Mouse (Mus musculus): ENCODE measurements around the gene Mdga1. TPM values are rescaled to one million over a fixed set of nuclear protein-coding genes. Genes with fewer than 3 reads are reported as not detected.
A peak's percentile ranks its signal among the peaks of the same experiment; 100 is the strongest.

The Mdga1 gene
- polyA plus RNA-seq, 1 experiment from 2014 or later: 1.9 TPM

DNA sequence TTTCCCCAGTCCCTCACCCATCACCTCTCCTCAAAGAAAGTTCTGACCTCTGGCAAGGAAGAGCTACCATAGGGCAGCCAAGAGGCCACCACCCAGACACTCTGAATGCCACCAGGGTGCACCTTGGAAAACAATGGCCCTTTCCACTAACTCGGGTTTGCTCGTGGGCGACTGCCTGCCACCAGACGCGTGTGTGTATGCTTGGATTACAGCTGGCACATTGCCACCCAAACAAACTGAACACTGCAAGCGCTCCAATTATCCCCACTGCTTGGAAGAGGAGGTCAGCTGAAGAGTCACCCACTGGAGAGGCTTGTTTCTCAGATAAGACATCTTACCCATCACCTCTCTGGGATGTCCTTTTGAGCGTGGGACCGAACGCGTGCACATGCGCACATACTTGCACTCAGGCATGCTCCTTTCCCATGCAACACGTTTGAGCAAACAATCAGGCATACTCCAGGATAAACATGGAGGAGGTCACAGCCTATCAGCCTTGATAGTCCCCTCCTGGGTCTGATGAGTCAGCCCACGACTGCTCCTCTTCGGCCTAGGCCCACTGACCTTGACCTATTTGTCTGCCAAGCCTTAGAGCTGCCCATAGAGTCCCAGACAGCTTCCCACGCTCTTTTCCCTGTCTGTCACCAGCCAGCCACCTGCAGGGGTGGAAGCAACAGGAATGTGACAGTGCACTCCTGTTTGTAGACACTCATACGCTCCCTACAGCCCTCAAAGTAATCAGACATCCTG, 67.3 kb downstream of the Mdga1 start:
- no peak overlapping the region for H3K27ac ChIP-seq (ENCODE audit: low read length)
- no peak overlapping the region for H3K4me3 ChIP-seq (ENCODE audit: low read depth, low read length)
- 63% methylated on average over 16 of the region's 16 CpGs for WGBS (ENCODE audit: insufficient replicate concordance)
- no peaks in the 10 kb centered on the region for H3K9me3 ChIP-seq (replicated peaks; ENCODE audit: control insufficient read depth, low read length)
- H3K4me1 ChIP-seq (ENCODE audit: control insufficient read depth, low read depth, low read length): no peaks in the 10 kb centered on the region
- H3K36me3 ChIP-seq (ENCODE audit: control insufficient read depth, insufficient read depth): no peaks in the 10 kb centered on the region
- no peaks in the 10 kb centered on the region for H3K27me3 ChIP-seq (ENCODE audit: control insufficient read depth, insufficient read depth, low read depth, low read length)
- H3K4me2 ChIP-seq (ENCODE audit: low read depth, low read length): no peak overlapping the region
- no peak for ATAC-seq (ENCODE audit: low read depth)
- no peak overlapping the region for H3K9ac ChIP-seq (ENCODE audit: low read depth, low read length)

DNA sequence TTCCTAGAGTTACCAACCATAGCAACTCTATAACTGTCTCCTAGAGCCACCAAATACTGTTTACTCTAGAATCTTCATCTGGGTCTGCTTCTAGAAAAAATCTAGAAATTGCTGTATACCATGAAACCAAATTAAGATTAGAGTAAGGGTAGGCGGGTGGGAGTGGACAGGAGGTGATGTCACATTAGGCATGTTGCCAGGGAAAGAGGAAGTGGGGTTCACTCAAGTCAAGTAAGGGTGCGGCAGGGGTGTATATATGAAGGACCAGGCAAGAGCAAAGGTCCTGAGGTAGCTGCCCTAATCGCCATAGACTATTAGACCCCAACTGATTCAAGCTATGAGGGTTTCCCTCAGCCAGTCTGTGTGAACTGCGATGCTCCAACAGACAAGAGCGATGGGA, 69.6 kb downstream of the Mdga1 start:
- Histone ChIP-seq H3K4me1 (ENCODE audit: control insufficient read depth, low read depth, low read length) (no peaks in the 10 kb centered on the region), H3K27me3 (ENCODE audit: control insufficient read depth, insufficient read depth, low read depth, low read length) (no peaks in the 10 kb centered on the region), H3K9ac (ENCODE audit: low read depth, low read length) (no peak overlapping the region), H3K9me3 (replicated peaks; ENCODE audit: control insufficient read depth, low read length) (no peaks in the 10 kb centered on the region), H3K4me2 (ENCODE audit: low read depth, low read length) (no peak overlapping the region), H3K27ac (ENCODE audit: low read length) (no peak overlapping the region), H3K36me3 (ENCODE audit: control insufficient read depth, insufficient read depth) (no peaks in the 10 kb centered on the region), H3K4me3 (ENCODE audit: low read depth, low read length) (no peak overlapping the region)
- 60% methylated on average over 5 of the region's 5 CpGs for WGBS (ENCODE audit: insufficient replicate concordance)
- no peak for ATAC-seq (ENCODE audit: low read depth)

DNA sequence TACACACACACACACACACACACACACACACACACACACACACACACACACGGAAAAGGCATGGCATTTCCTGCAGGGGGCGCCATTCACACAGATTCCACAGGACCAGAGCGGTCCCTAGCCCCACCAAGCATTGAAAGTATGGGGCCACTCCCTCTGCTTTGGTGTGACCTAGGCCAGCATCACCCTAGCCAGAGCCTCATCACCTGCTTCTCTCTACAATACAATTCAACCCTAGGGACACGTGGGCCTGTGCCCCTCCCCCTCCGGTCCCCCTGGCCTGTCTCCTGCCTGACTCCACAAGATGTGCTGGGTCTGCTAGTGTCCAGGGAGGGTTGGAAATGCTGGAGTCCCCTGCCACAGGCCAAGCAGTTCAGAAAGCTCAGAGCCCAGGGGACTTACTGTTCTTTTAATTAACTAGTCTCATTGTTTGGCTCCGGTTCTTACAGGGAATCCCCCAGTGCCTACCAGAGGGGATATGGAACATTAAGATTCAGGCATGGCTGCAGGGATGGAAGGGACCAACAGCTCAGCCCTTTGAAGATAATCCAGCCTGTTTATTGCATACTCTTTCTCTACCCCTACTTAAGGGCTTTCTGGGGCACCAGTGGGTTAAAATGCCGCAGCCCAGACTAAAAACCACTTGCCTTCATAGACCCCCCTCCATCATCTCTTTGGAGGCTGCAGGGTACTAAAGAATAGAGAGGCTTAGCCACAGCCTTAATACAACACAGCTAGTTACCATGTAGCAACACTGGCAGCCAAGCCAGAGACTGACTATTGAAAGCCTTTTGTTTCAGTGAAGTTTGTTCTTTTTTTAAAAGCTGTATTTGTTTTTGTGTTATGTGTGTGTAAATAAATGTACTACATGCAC, 73.5 kb downstream of the Mdga1 start:
- H3K4me3 ChIP-seq (ENCODE audit: low read depth, low read length): no peak overlapping the region
- 25% methylated on average over 7 of the region's 7 CpGs for WGBS (ENCODE audit: insufficient replicate concordance)
- no peaks in the 10 kb centered on the region for H3K4me1 ChIP-seq (ENCODE audit: control insufficient read depth, low read depth, low read length)
- peaks cover 2% of the 10 kb centered on the region for H3K27me3 ChIP-seq (ENCODE audit: control insufficient read depth, insufficient read depth, low read depth, low read length)
- H3K9ac ChIP-seq (ENCODE audit: low read depth, low read length): no peak overlapping the region
- no peaks in the 10 kb centered on the region for H3K9me3 ChIP-seq (replicated peaks; ENCODE audit: control insufficient read depth, low read length)
- ATAC-seq (ENCODE audit: low read depth): no peak
- H3K27ac ChIP-seq (ENCODE audit: low read length): no peak overlapping the region
- no peak overlapping the region for H3K4me2 ChIP-seq (ENCODE audit: low read depth, low read length)
- no peaks in the 10 kb centered on the region for H3K36me3 ChIP-seq (ENCODE audit: control insufficient read depth, insufficient read depth)

DNA sequence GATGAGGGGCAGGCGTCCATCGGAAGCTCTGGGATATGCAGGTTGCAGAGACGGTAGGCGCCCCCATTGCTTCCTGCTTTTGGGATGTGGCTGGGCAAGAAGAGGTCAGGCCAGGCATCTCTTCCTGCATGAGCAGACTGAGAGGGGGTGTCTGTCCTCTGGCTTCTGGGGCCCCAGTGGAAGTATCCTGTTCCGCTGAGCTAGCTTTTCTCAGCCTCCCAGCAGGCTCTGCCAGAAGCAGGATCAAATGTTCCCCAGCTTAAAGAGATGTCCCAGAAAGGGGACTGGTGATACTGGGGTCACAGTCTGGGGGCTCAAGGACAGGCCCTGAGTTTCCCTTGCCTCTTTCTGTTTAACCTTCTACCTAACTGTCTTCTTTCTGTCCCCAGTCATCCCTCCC, 74.3 kb downstream of the Mdga1 start:
- Histone ChIP-seq H3K27ac (ENCODE audit: low read length) (no peak overlapping the region), H3K4me1 (ENCODE audit: control insufficient read depth, low read depth, low read length) (no peaks in the 10 kb centered on the region), H3K27me3 (ENCODE audit: control insufficient read depth, insufficient read depth, low read depth, low read length) (peaks cover 10% of the 10 kb centered on the region), H3K4me2 (ENCODE audit: low read depth, low read length) (no peak overlapping the region), H3K36me3 (ENCODE audit: control insufficient read depth, insufficient read depth) (no peaks in the 10 kb centered on the region), H3K9ac (ENCODE audit: low read depth, low read length) (no peak overlapping the region), H3K4me3 (ENCODE audit: low read depth, low read length) (no peak overlapping the region), H3K9me3 (replicated peaks; ENCODE audit: control insufficient read depth, low read length) (no peaks in the 10 kb centered on the region)
- ATAC-seq (ENCODE audit: low read depth): no peak
- WGBS (ENCODE audit: insufficient replicate concordance): 66% methylated on average over 5 of the region's 5 CpGs

DNA sequence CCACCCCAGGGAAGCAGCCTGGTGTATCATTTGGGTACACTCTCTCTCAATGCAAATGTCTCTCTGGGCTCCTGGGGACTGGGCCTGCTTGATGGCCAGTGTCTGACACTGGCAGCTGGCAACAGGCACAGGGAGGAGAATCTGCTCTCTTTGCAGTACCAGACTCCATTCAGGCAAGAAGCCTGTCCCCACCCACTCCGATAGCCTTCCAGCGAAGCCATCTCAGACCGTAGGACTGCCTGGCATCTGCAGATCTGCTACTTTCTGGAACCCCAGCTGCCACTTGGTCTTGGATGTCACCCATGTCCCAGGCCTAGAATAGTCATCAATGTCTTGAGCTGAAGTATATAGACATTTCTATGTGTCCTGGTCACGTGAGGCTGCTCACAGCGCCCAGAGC, 74.9 kb downstream of the Mdga1 start:
- Histone ChIP-seq H3K27ac (ENCODE audit: low read length) (no peak overlapping the region), H3K4me3 (ENCODE audit: low read depth, low read length) (no peak overlapping the region), H3K4me1 (ENCODE audit: control insufficient read depth, low read depth, low read length) (no peaks in the 10 kb centered on the region), H3K27me3 (ENCODE audit: control insufficient read depth, insufficient read depth, low read depth, low read length) (peaks cover 16% of the 10 kb centered on the region), H3K9ac (ENCODE audit: low read depth, low read length) (no peak overlapping the region), H3K4me2 (ENCODE audit: low read depth, low read length) (no peak overlapping the region), H3K9me3 (replicated peaks; ENCODE audit: control insufficient read depth, low read length) (no peaks in the 10 kb centered on the region), H3K36me3 (ENCODE audit: control insufficient read depth, insufficient read depth) (no peaks in the 10 kb centered on the region)
- no peak for ATAC-seq (ENCODE audit: low read depth)
- 83% methylated on average over 5 of the region's 5 CpGs for WGBS (ENCODE audit: insufficient replicate concordance)

DNA sequence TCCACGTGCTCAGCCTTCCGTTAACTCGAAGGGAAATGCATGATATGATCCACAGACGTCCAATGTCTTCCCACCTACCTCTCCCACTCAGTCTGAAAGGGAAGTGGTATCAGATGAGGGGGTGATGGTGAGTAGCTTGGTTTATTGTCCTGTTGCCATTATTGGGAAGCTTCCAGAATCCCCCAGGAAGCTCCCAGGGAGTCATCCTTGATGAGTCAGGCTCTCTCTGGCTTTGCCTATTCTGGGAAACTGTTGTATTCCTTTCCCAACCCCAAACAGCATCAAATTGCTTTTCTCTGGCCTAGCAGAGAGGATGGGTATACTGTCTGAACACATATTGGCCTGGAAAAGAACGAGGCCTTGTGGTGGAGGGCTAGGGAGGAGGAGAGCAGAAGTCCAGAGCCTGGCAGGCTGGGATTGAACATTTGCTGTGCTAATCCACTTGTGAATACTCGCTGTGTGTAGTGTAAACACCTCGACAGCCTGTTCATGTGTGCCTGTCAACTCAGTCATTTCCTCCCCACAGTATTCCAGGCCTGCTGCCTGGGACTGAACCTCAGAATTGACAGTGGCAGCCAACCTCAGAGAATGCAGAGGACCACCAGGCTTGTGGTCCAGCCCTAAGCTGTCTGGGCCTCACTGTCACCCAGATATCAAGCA, 79.3 kb downstream of the Mdga1 start:
- H3K9me3 ChIP-seq (replicated peaks; ENCODE audit: control insufficient read depth, low read length): no peaks in the 10 kb centered on the region
- H3K4me3 ChIP-seq (ENCODE audit: low read depth, low read length): no peak overlapping the region
- peaks cover 60% of the 10 kb centered on the region for H3K27me3 ChIP-seq (ENCODE audit: control insufficient read depth, insufficient read depth, low read depth, low read length)
- no peak overlapping the region for H3K9ac ChIP-seq (ENCODE audit: low read depth, low read length)
- no peak for ATAC-seq (ENCODE audit: low read depth)
- H3K4me2 ChIP-seq (ENCODE audit: low read depth, low read length): no peak overlapping the region
- WGBS (ENCODE audit: insufficient replicate concordance): 55% methylated on average over 7 of the region's 7 CpGs
- no peaks in the 10 kb centered on the region for H3K36me3 ChIP-seq (ENCODE audit: control insufficient read depth, insufficient read depth)
- no peak overlapping the region for H3K27ac ChIP-seq (ENCODE audit: low read length)
- peaks cover 32% of the 10 kb centered on the region for H3K4me1 ChIP-seq (ENCODE audit: control insufficient read depth, low read depth, low read length)

DNA sequence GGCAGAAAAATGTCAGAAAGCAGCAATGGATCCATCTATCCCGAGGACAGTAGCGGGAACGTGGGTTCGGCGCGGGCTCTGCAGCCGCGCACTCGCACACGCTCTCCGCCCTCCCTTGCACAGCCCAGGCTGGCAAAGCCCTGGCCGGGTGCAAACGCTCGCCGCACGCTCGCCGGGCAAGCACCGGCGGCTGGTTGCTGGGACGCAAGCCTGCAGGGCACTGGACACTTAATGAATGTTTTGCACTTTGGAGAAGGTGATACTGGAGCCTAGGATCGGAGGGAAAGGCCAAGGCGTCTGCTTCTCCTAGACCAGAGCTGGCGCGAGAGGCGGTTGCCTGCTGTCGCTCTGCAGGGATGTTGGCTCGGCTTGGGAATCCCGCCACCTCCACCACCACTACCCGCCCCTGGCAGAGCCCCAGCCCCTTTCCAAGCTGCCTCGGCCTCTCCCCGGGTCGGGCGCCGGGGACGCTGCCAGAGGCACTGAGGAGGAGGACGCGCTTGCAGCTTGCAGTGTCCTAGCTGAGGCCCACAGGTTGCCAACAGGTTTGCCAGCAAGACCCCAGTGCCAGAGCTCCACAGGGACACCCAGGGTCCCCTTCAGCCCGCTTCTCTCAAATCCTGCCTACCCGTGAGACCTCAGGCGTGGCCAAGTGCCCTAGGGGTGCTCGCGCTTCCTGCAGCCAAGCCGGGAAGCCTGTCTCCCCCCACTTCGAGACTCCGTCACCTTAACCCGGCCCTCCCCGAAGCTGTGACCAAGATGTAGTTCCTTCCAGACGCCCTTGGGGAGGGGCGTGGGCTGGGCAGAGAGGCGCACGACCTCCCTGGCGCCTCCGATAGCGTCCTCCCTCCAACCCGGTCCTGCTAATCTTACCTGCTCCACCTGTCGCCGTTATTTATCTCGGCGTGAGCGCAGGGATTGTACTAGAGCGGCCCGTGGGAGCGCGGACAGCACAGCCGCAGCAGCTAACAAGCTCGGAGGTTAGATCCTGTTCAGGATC, 80.6 kb downstream of the Mdga1 start:
- no peak overlapping the region for H3K27ac ChIP-seq (ENCODE audit: low read length)
- H3K9ac ChIP-seq (ENCODE audit: low read depth, low read length): peak overlapping the region; percentile 36
- no peaks in the 10 kb centered on the region for H3K9me3 ChIP-seq (replicated peaks; ENCODE audit: control insufficient read depth, low read length)
- H3K27me3 ChIP-seq (ENCODE audit: control insufficient read depth, insufficient read depth, low read depth, low read length): peaks cover 73% of the 10 kb centered on the region
- peaks cover 32% of the 10 kb centered on the region for H3K4me1 ChIP-seq (ENCODE audit: control insufficient read depth, low read depth, low read length)
- peak; percentile 65 for ATAC-seq (ENCODE audit: low read depth)
- H3K36me3 ChIP-seq (ENCODE audit: control insufficient read depth, insufficient read depth): no peaks in the 10 kb centered on the region
- under 1% methylated on average over 66 of the region's 67 CpGs for whole genome bisulfite sequencing (ENCODE audit: insufficient replicate concordance)
- H3K4me2 ChIP-seq (ENCODE audit: low read depth, low read length): peak overlapping the region; percentile 92
- peak overlapping the region; percentile 70 for H3K4me3 ChIP-seq (ENCODE audit: low read depth, low read length)
